Mouse (Mus musculus): ENCODE measurements at regions not wholly inside any gene's neighbourhood (a gene's known extent, or its start where the extent isn't known, plus 50 kb on each side); places are given as distances from the start of the nearest gene placed in this dataset.
A peak's percentile ranks its signal among the peaks of the same experiment; 100 is the strongest.
"Not testable (repeated sequence)": the region's sequence is repeated elsewhere in the genome, so short reads cannot be mapped to it uniquely, and the experiment has no call there.

GRCm38 (mm10) chr11:25057543-25057942 is 979.7 kb downstream of the Bcl11a start:
- Histone ChIP-seq H3K36me3 (ENCODE audit: control insufficient read depth, insufficient read depth, low read length) (no peaks in the 10 kb centered on the region), H3K27ac (ENCODE audit: insufficient read depth, low read length) (no peak overlapping the region), H3K4me1 (ENCODE audit: control insufficient read depth, insufficient read depth, insufficient read length) (no peaks in the 10 kb centered on the region), H3K4me3 (ENCODE audit: extremely low read depth, insufficient read depth, insufficient read length) (no peak overlapping the region), H3K27me3 (ENCODE audit: control insufficient read depth, insufficient read depth, low read length) (no peaks in the 10 kb centered on the region)
- WGBS: 78% methylated on average over 2 of the region's 2 CpGs
- TF ChIP-seq POLR2A (IDR thresholded peaks at IDR 0.05; ENCODE audit: low read depth, low read length) (no peak), CTCF (IDR thresholded peaks at IDR 0.05; ENCODE audit: extremely low read depth, insufficient read depth, insufficient read length, insufficient replicate concordance) (no peak)
- DNase-seq (ENCODE audit: low read depth in 1 of 2, low spot score in 2 of 2): no peak

DNA sequence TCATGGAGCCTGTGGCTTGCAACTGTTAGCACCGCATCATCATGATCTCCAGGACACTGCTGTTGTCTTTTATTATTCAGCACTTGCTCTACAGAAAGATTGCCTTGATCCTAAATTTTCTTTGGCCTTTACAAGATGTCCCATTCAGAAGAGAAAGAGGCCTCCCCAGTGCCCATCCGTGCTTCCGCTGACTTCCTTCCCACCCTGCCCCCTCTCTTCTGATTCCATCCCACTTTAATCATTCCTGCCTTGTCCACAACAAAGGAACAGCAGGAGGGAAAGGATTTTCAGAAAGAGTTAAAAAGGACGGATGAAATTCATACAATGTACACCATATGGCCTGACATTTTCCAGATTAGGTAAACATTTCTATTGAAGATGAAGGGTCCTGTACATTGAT is 985.2 kb downstream of the Bcl11a start:
- DNase-seq (ENCODE audit: low read depth in 1 of 2, low spot score in 2 of 2): no peak
- no peak overlapping the region for H3K4me3 ChIP-seq (ENCODE audit: extremely low read depth, insufficient read depth, insufficient read length)
- WGBS: 89% methylated on average over 4 of the region's 4 CpGs
- no peak overlapping the region for H3K27ac ChIP-seq (ENCODE audit: insufficient read depth, low read length)
- no peaks in the 10 kb centered on the region for H3K36me3 ChIP-seq (ENCODE audit: control insufficient read depth, insufficient read depth, low read length)
- TF ChIP-seq POLR2A (IDR thresholded peaks at IDR 0.05; ENCODE audit: low read depth, low read length) (no peak), CTCF (IDR thresholded peaks at IDR 0.05; ENCODE audit: extremely low read depth, insufficient read depth, insufficient read length, insufficient replicate concordance) (no peak)
- H3K4me1 ChIP-seq (ENCODE audit: control insufficient read depth, insufficient read depth, insufficient read length): no peaks in the 10 kb centered on the region
- H3K27me3 ChIP-seq (ENCODE audit: control insufficient read depth, insufficient read depth, low read length): no peaks in the 10 kb centered on the region

GRCm38 (mm10) chr11:25063978-25064377 is 986.1 kb downstream of the Bcl11a start:
- WGBS: 57% methylated on average over 2 of the region's 2 CpGs
- H3K27me3 ChIP-seq (ENCODE audit: control insufficient read depth, insufficient read depth, low read length): no peaks in the 10 kb centered on the region

DNA sequence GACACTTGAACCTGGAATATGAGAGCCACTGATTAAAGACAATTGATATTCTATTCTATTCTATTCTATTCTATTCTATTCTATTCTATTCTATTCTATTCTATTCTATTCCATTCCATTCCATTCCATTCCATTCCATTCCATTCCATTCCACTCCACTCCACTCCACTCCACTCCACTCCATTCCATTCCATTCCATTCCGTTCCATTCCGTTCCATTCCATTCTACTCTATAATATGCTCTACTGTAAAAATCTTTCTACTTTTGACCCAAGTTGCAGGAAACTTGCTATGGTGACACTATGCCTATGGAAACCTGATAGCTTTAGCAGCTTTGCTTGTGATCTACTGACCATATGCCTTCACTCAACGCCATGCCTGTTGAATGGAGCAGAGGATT is 1022.1 kb downstream of the Bcl11a start:
- peak overlapping the region; percentile 23; the same call in 1 of the 2 replicates for H3K4me3 ChIP-seq (ENCODE audit: extremely low read depth, insufficient read depth, insufficient read length)
- not testable (repeated sequence) for H3K4me1 ChIP-seq (ENCODE audit: control insufficient read depth, insufficient read depth, insufficient read length); H3K36me3 ChIP-seq (ENCODE audit: control insufficient read depth, insufficient read depth, low read length); H3K27me3 ChIP-seq (ENCODE audit: control insufficient read depth, insufficient read depth, low read length); H3K27ac ChIP-seq (ENCODE audit: insufficient read depth, low read length); DNase-seq (ENCODE audit: low read depth in 1 of 2, low spot score in 2 of 2)
- WGBS: 91% methylated on average over 3 of the region's 3 CpGs

More at GRCm38 (mm10) chr11:25063978-25064377, 986.1 kb downstream of the Bcl11a start:
- DNase-seq (ENCODE audit: low read depth in 1 of 2, low spot score in 2 of 2): no peak
- H3K4me1 ChIP-seq (ENCODE audit: control insufficient read depth, insufficient read depth, insufficient read length): no peaks in the 10 kb centered on the region
- H3K27ac ChIP-seq (ENCODE audit: insufficient read depth, low read length): no peak overlapping the region
- H3K4me3 ChIP-seq (ENCODE audit: extremely low read depth, insufficient read depth, insufficient read length): no peak overlapping the region
- TF ChIP-seq POLR2A (IDR thresholded peaks at IDR 0.05; ENCODE audit: low read depth, low read length) (no peak), CTCF (IDR thresholded peaks at IDR 0.05; ENCODE audit: extremely low read depth, insufficient read depth, insufficient read length, insufficient replicate concordance) (no peak)
- no peaks in the 10 kb centered on the region for H3K36me3 ChIP-seq (ENCODE audit: control insufficient read depth, insufficient read depth, low read length)

DNA sequence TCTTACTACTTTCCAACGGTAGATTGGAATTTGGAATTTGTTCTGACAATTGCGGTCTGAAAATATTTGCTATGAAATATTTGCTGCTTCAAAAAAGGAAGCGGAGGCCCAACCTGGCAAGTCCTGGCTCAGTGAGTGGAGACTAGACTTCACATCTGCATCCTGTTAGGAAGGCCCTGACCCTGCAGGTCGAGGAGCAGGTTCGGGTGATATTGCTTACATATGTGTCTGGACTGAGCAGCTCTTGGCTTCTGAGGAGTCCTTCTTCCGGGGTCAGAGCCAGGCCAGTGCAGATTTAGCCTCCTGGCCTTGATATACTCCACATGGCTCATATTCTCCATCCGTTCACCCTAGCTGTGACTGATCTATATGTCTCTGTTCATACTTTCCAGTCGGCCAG is 1026.6 kb downstream of the Bcl11a start:
- Histone ChIP-seq H3K4me3 (ENCODE audit: extremely low read depth, insufficient read depth, insufficient read length) (no peak overlapping the region), H3K4me1 (ENCODE audit: control insufficient read depth, insufficient read depth, insufficient read length) (no peaks in the 10 kb centered on the region), H3K27me3 (ENCODE audit: control insufficient read depth, insufficient read depth, low read length) (no peaks in the 10 kb centered on the region), H3K36me3 (ENCODE audit: control insufficient read depth, insufficient read depth, low read length) (no peaks in the 10 kb centered on the region), H3K27ac (ENCODE audit: insufficient read depth, low read length) (no peak overlapping the region)
- TF ChIP-seq POLR2A (IDR thresholded peaks at IDR 0.05; ENCODE audit: low read depth, low read length) (no peak), CTCF (IDR thresholded peaks at IDR 0.05; ENCODE audit: extremely low read depth, insufficient read depth, insufficient read length, insufficient replicate concordance) (no peak)
- no peak for DNase-seq (ENCODE audit: low read depth in 1 of 2, low spot score in 2 of 2)
- WGBS: 28% methylated on average over 8 of the region's 8 CpGs

GRCm38 (mm10) chr11:25124458-25124857 is 1046.6 kb downstream of the Bcl11a start:
- Histone ChIP-seq H3K4me1 (ENCODE audit: control insufficient read depth, insufficient read depth, insufficient read length) (no peaks in the 10 kb centered on the region), H3K36me3 (ENCODE audit: control insufficient read depth, insufficient read depth, low read length) (no peaks in the 10 kb centered on the region), H3K27me3 (ENCODE audit: control insufficient read depth, insufficient read depth, low read length) (no peaks in the 10 kb centered on the region), H3K4me3 (ENCODE audit: extremely low read depth, insufficient read depth, insufficient read length) (no peak overlapping the region), H3K27ac (ENCODE audit: insufficient read depth, low read length) (no peak overlapping the region)
- DNase-seq (ENCODE audit: low read depth in 1 of 2, low spot score in 2 of 2): no peak
- WGBS: 53% methylated on average over 2 of the region's 2 CpGs
- no peak for TF ChIP-seq POLR2A (IDR thresholded peaks at IDR 0.05; ENCODE audit: low read depth, low read length)
- no peak for TF ChIP-seq CTCF (IDR thresholded peaks at IDR 0.05; ENCODE audit: extremely low read depth, insufficient read depth, insufficient read length, insufficient replicate concordance)

GRCm38 (mm10) chr11:25142226-25142625 is 1064.4 kb downstream of the Bcl11a start:
- no peaks in the 10 kb centered on the region for H3K4me1 ChIP-seq (ENCODE audit: control insufficient read depth, insufficient read depth, insufficient read length)
- DNase-seq (ENCODE audit: low read depth in 1 of 2, low spot score in 2 of 2): no peak
- no peak overlapping the region for H3K4me3 ChIP-seq (ENCODE audit: extremely low read depth, insufficient read depth, insufficient read length)
- TF ChIP-seq CTCF (IDR thresholded peaks at IDR 0.05; ENCODE audit: extremely low read depth, insufficient read depth, insufficient read length, insufficient replicate concordance): no peak
- no peak for TF ChIP-seq POLR2A (IDR thresholded peaks at IDR 0.05; ENCODE audit: low read depth, low read length)
- H3K36me3 ChIP-seq (ENCODE audit: control insufficient read depth, insufficient read depth, low read length): no peaks in the 10 kb centered on the region
- WGBS: 87% methylated on average over 2 of the region's 2 CpGs
- no peaks in the 10 kb centered on the region for H3K27me3 ChIP-seq (ENCODE audit: control insufficient read depth, insufficient read depth, low read length)
- H3K27ac ChIP-seq (ENCODE audit: insufficient read depth, low read length): no peak overlapping the region

All from spleen, adult 2 months (tissue).